Mouse (Mus musculus) embryonic fibroblast, embryonic 13.5 days (primary cell): ENCODE measurements around the gene Gm11939.

Source experiments
- CTCF ChIP-seq: IDR thresholded peaks from 2 replicates; pipeline ENCODE4 v1.5.1; 2011; ENCODE audit warnings: mild to moderate bottlenecking, control low read depth, low read length, moderate library complexity, borderline replicate concordance; ENCODE audit not compliant: insufficient read depth
- POLR2A ChIP-seq: IDR thresholded peaks from 2 replicates; pipeline ENCODE4 v1.6.1; 2011; ENCODE audit warnings: low read depth, mild to moderate bottlenecking, control low read depth, low read length, moderate library complexity

DNA sequence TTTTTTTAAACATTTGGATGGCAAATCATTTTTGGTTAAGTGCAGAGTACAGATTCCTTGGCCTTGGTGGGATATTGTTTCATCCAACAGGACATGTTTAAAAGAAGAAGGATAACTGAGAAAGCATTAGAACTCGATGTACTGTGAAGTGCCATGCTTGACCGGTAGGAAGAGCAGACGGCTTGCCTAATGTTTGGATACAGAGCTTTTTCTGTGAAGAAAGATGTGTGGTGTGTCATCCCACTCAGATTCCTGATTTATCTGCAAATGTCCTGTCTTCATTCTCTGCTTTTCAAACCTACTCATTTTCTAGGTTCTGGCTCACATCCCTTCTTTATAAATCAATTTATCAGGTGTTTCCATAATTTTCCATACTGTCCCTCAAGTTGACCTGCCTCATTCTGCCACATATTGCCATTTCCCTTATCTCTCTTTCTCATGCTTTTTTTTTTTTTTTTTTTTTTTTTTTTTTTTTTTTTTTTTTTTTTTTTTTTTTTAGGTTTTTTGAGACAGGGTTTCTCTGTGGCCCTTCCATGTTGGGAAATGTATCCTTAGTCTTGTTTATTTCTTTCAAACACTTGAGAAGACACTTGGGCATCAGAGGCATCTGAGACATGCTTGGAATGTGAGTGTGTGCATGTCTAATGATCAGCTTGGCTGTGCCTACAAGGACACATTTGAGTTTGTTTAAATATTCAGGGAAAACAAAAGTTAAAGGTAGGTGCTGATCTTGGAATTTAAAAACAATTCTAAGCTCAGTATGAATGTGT lies 1.1 kb downstream of the Gm11939 start:
- TF ChIP-seq CTCF (no peak), POLR2A (no peak)
